Mouse (Mus musculus): ENCODE results near the gene Myo1d.

Gene Myo1d

DNA sequence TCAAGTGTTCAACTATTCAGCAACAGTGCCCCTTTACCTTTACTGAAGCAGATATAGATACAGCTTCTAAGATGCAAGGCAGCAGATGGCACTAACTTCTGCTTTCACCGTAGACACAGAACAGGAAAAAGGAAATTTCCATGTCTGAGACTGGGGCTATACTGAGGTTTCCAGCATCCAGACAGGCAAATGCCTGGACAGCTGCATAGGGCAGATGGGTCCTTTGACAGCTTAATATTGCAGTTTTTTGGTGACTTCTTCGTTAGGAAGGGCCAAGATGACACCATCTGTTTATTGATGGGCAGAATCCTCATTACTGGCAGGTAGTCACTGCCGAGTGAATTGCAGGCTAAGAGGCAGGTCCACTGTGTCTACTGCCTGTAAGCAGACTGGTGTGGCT is 228.2 kb downstream of the Myo1d start:
- in situ Hi-C loops (cut with MseI, MboI) = no loop called here

DNA sequence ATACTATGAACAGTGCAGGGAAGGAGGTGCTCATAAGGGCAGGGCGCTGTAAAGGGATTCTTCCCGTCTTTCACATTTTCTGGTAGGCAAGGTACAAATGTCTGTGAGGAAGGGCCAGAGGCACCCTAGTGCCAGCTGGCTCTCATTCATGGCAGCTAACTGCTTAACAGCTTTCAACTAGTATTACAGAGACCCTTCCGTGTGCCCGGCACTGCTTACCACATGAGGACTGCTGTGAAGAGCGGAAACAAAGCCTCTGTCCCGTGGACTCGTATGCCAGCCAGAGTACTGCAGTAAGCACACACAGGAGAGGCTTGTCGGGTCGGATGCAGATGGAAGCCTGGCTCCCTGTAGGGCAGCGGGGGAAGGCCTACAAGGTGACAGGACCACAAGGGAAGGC is 229.6 kb downstream of the Myo1d start:
- in situ Hi-C loops (cut with MseI, MboI) = no loop called here

DNA sequence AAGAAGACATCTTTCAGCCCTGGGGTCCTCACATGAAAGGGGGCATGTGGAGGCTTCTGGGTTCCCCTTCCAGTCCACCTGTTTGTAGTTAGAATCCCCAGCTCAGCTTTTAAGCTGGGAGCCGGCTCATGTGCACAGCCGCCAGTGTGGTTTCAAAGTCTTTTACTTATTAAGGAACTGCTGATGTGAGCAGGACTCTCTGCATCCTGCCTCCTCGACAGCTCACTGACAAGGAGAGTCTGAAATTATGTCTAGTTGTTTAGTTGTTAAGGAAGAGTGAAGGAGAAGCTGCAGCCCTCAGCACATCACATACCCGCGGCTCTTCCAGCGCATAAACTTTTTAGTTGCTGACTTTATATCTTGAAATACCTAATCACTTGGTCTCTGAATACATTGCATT is 230.0 kb downstream of the Myo1d start:
- in situ Hi-C loops (cut with MseI, MboI) = no loop called here

DNA sequence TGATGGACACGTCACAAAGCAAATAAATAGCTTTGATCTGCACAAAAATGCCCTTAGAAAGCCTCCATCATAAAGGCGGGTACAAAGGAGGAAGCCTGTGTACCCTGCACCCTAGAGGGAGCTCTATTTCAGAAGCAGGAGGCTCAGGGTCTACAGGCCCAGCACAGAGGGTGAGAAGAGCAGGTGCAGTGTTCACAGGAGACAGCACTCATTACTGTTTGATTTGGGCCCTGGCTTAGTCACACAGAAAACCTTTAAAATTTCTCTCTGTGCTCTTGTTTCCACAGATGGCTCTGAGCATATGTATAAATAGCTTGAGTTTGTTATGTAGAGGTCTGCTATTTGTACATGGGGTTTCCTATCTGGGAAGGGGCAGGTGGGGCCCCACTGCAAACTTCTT is 233.6 kb downstream of the Myo1d start:
- in situ Hi-C loops (cut with MseI, MboI) = no loop called here

DNA sequence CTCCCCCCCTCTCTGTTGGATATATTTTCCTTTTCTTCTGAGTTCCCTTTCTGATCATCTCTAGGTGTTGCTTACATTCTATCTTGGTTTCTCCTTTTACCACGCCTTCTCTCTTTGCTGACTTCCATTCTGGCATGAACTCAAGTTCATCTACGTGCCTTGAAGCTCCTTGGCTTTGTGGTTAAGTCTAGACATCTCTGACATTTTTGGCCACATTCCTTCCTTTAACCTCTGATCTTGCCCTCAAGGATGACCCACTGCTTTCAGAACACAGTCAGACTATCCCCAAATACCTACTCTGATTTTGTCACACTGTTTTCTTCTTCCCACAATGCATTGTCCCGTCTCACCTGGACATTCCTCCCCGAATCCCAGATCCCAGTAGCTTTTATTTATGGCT is 240.8 kb downstream of the Myo1d start:
- in situ Hi-C loops (cut with MseI, MboI) = no loop called here

DNA sequence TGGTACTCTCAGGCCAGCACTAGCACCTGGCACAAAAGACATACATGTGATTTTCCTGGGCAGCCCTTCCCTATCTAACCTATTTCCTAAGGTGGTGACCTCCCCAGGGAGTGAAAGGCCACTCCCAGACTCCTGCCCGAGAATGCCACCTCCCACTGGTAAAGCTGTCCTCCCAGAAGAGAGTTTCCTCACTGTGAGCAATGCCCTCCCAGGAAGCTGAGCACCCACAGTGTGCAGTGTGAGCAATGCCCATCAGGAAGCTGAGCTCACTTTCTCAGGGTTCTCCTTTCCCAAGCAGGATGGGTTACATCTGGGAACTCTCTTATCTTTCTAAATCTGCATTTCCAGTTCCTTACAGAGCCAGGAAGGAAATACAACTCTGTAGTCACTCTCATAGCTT is 246.9 kb downstream of the Myo1d start:
- in situ Hi-C loops (cut with MseI, MboI) = no loop called here

DNA sequence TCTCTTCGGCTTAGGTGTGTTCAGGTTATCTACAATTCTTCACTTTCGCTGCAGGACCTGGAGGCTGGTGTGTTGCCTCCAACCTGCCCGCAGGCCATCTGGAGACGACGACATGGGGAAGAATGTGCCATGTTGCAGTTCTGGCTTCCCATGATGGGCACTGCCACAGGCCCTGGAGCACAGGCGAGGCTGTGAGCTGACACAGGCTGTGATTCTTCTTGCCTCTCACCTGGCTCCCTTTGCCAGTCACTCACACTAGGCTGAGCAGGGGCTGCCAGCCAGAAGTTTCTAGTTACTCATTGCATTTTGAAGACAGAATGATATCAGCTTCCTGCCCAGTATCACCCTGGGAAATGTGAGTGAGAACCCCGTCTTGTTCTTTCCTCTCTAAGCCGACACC is 250.7 kb downstream of the Myo1d start:
- in situ Hi-C loops (cut with MseI, MboI) = no loop called here

DNA sequence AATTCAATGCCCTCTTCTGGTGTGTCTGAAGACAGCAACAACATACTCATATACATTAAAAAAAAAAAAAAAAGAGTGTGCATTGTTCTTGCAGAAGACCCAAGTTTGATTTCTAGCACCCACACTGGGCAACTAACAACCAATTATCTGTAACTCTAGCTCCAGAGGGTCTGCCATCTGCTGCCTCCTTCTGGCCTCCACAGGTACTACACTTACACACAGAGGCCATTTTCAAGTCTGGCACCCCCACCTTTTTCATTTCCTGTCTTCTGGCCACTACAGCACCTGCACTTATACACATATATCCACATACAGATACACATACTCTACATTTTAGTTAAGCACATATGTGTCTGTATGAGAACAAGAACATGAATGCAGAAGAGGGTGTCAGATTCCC is 252.1 kb downstream of the Myo1d start:
- in situ Hi-C loops (cut with MseI, MboI) = no loop called here

DNA sequence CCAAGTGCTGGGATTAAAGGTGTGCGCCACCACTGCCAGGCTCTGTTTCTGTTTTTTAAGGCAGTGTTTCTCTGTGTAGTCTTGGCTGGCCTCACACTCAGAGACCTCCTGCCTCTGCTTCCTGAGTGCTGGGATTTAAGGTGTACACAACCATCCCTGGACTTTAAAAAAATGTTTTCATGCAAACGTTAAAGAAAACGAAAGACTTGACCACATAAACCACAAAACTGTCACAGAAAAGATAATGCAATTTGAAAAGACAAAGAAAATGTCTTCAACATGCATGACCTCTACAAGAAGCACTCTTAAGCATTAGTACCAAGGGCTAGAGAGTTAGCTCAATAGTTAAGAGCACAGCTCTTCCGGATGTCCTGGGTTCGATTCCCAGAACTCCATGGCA is 255.6 kb downstream of the Myo1d start:
- in situ Hi-C loops (cut with MseI, MboI) = no loop called here

DNA sequence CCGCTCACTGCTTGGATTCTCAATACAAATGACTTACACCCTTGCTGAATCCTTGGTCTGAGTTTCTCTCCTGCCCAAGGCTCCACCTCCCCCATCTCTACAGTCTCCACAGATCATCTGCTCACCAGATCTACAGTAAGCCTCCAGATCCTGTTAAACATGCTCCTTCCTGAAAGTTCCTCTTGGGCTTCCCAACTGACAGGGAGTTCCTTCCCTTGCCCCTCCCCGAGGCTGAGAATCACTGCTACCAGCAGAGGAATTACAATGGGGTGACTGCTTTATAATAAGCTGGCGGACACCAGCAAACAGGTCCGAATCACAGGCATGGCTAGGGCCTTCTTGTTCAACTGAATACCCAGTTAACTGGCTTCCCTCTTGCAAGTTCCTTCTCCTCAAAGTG is 256.4 kb downstream of the Myo1d start:
- in situ Hi-C loops (cut with MseI, MboI) = no loop called here

DNA sequence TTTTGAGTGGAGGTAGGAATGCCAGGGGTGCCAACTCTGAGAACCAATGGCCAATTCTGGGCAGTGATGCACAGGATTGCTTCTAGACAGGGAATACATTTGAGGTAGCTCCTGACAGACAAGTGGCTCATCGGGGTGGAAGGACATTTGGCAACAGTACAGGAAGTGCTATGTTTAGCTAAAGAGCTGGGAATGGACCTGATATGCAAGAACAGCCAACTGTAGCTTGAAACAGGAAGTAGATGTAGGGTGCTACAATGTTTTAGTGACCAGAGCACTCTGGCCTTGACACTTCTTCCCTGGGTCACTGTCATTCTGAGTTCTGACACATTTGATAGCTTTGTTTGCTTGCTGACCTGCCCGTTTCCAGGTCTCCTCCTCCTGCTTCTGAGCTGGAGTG is 257.0 kb downstream of the Myo1d start:
- in situ Hi-C loops (cut with MseI, MboI) = no loop called here

DNA sequence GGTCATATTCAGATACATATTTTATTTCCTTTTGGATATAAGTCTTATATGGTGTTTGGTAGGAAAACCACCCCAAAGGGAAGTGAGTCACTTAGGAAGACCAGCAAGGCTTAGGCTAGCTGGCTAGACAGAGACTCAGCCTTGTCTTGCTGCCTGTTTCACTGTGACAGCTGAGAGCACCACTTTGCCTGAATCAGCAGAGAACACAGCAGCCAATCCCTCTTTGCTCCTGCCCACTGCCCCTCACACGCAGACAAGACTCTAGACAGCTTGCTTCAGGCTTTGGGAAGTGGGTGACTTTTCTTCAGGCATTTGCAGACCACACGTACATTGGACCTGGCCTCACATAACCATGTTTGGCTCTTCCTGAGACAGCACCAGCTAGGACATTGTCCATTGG is 258.7 kb downstream of the Myo1d start:
- in situ Hi-C loops (cut with MseI, MboI) = no loop called here

DNA sequence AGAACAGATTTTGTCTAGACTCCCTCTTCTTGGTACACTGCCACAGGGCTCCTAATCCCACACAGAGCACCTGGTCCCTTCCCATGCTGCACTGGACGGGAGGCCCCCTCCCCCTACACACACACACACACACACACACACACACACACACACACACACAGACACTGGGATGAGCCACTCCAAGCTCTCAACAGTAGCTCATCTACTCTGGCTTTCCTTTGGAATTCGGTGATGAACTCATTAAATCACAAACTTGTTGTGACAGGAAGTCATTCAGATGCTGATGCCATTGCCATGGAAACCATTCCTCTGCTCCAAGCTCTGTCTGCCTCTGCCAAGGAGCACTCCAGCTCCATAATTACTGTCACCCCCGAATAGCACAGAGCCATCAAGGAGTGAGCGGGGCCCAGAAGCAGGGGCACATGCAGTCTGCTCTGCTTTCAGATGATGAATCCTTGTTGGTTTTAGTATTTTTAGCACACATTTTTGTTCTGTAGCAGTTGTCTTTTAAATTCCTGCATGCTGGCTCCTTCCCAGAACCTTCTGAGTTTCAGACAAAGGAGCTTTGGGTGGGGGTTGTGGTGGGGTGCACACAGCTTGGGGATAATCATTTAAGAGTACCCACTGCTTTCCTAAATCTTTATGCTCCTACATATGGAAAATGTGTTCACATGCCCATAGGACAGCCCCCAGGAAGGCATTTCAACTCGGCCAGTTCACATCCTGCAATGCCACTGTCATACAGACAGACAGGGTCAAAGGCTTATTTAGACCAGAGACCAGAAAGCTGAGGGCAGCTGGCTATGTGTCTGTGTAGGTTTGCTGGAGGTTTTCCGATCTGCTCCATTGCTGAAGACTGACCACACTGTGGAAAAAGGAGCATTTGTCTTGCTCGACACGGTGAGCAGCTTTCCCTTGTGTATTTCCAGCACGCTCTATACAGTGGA is 261.1 kb downstream of the Myo1d start:
- in situ Hi-C loops (cut with MseI, MboI) = no loop called here

DNA sequence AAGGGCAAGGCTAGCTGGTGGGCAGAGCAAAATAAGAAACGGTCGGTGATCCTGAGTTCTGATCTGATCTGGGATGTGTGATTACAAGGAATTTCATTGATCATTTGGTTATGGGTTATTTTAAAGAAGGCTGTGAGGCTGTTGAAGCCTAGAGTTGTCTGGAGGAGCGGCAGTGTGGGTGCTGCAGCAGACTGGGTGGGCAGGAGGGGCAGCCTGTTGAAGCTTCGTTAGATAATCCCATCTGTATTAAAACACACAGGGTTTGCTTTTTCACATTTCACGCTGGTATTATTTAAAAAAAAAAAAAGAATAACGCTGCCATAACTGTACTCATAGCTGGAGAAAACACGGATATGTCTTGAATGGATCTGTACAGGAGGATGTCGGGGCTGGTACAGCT is 263.9 kb downstream of the Myo1d start:
- in situ Hi-C loops (cut with MseI, MboI) = no loop called here

DNA sequence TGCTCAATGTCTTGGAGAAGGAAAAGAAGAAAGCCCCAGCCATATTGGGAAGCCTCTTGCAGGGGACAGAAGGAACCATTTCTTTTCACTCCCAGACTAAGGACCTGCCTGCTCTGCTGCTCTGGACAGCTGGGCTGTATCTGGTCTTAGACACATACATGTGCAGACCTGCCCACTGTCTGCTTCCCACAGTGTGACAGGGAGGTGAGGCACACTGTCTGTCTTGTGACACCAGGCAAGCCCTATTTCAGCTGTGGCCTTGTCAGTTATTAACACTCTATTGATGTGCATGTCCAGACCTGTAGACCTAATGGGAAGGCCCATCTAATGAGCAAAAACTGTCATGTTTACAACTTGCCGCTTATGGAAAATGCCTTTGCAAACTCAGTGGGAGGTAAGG is 264.5 kb downstream of the Myo1d start:
- in situ Hi-C loops (cut with MseI, MboI) = no loop called here

DNA sequence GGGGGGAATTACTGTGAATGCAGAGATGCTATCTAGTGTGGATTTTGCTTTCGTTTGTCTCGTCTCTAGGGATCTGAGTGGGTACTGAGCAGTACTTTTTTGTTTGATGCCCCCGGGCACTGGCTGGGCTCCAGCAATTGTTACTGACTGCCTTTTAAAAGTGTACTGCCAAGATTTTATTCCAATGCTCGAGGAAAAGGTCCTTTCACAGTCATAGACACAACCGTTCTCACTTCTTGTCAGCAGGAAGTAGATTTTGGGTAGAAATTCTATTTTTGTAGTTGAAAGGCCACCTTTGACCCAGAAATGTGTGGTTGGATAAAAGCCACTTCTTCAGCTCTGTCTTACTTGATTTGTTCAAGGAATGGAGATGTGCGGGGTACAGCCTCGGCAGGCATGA is 266.0 kb downstream of the Myo1d start:
- in situ Hi-C loops (cut with MseI, MboI) = no loop called here

DNA sequence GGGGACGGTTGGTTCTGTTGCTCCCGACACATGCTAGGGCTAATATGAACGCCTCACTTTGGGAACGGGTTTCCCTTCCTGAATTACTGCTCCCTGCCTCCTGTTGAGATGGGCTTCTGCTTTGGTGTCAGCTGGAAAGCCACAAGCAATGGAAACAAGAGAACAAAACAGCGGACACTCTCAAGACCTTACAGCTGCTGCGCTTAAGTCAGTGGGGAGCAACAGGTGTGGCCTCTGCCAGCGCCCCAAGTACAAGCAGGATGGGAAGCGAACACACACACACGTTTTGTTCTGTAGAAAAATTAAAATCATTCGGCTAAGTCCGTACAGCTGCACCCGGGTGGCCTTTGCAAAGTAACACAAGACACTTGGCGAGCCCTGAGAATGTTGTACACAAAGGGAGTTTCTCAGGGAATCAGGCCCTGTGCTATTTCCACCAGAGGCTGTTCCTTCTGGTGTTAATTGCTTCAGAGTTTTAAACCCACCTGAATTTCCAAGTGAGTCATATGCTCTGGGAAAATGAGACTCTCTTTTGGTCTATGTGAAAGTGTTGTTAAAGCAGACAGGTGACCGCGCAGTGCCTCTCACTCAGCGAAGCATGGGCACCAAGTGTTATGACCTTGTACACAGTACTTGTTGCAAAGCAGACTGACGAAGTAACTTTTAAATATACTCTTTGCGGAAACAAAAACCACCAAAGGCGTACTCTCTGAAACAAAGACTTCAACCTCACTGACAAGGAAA is 267.3 kb downstream of the Myo1d start:
- in situ Hi-C loops (cut with MseI, MboI) = no loop called here

DNA sequence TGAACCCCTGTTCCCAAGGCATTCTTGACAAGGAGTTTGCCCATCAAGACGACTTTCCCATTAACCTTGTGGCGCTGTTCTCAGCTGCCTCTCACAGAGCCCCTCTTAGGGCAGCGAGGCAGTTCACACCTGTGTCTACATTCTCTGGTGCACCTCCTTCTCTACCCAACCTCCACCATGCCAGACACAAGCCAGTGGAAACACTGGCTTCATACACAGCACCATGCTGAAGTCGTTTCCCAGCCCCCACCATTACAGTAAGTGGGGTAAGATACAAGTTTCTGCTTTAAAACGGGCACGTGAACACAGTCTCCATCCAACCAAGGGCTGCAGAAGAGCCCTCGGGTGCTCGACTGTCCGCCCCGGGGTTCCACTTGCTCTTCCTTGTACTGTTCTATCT is 269.7 kb downstream of the Myo1d start:
- in situ Hi-C loops (cut with MseI, MboI) = no loop called here

DNA sequence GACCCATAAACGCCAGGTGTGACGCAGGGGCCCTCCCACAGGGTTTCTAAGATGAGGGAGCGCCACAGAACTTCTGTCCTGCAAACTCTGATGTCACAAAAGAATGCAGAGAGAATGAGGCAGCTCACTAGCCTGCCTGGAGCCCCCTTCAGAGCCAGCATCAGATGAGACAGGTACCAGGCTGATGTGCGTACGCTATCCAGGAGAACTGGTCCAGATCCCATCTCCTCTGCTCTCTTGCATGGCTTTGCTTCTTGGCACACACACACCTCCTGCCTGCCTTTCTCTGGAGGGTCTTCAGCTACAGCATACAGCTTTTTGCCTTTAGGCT is 270.7 kb downstream of the Myo1d start:
- in situ Hi-C loops (cut with MseI, MboI) = no loop called here

DNA sequence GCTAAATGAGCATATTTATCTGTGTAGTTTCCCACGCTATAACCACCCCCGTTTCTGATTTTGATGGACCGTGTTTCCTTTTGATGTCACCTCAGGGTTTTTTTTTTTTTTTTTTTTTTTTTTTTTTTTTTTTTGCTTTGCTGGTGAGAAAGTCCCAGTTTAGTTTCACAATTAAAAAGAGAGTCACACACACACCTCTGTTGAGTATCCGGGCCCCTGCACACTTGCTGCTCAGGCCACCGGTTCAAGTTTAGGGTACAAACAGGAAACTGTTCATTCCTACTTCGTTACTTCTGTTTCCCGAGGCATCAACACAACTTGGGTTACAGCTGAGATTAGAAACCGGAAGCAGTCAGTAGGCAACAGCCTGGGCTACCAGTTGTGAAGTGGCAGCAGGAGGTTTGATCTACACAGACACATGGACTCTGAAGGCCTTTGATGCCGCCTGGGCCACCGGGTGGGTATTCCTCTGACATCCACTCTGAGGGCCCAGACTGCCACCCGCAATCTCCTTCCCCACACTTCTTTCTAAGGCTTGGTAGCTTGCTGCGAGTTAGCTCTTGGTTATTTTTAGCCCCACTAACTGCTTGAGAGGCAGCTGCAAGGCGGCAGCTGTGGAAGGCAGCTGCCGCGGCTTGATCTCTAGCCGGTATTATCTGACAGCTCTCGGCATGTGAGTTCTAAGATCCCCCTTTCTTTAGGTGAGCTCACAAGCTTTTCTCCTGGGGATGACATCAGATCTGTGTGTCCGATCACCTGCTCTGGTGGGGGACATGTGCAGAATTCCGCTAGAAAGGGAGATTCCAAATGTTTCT is 271.3 kb downstream of the Myo1d start:
- in situ Hi-C loops (cut with MseI, MboI) = no loop called here

DNA sequence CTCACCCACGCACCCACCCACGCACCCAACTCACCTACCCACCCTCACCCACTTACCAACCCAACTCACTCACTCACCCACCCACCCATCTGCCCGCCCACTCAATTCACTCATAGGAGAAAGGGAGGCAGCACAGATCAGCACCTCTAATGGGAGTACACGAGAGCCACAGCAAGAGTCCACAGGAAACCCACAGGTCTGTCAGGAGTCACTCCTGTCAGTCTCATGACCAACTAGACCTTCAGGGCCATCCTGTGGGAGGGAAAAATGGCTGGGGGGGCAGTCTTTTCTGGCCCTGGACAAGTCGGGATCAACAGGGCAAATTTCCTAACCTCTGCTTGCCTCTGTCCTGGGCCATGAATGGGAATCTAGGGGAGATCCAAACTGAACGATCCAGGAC is 272.0 kb downstream of the Myo1d start:
- in situ Hi-C loops (cut with MseI, MboI) = no loop called here

DNA sequence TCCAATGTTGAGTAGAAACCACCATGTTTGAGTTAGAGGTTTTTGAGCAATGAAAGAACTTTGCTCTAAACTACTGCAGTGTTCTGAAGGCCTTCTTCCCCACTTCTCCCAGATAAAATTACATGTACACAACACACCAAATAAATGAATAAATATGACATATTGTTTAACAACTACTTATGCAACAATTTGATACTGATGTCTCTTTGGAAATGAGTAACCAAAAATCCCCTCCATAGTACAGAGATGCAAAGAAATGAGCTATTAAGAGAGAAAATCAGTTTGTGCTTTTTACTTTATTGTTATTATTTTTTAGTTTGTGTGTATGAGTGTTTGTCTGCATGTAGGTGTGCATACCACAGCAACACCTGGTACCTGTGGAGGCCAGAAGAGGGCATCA is 273.3 kb downstream of the Myo1d start:
- in situ Hi-C loops (cut with MseI, MboI) = no loop called here
